ENCODE assay signal across 1 mouse cellular context in the genomic region with DNA sequence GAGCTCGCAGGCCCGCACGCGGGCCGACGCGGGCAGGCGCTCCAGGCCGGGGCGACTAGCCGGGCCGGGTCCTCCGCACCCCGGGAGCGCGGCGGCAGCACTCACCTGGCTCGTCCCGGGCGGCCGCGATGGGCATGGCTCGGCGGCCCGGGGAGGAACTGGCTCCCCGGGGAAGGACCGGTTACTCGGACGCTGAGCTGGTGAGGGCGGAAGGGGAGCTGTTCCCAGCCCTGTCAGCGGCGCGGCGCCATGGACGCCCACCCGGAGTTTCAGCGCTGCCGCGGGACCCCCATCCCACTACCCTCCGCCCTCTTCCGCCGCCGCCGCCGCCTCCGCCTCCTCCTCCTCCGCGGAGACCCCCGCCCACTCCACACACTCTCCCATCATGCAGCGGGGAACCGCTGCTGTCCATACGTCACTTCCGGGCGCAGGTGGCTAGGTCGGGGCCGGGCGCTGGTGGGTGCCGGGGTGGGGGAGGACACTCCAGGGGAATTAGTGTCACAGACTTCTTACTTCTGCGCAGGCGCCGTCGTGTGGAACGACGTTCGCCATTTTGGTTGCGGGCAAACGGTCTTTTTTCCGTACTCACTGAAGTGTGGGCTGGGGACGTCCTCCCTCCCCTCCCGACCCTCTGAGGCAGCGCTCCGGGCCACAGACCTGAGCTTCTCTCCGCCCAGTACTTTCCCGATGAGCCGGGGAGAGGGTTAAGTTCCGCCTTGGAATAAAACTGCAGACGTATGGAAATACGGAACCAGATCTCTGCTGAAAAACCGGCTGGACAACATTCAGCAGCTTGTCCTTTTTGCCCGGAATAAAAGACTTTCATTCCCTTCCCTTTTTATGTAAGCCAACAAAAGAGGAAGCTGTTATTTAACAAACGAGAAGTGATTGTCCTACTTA.
TF ChIP-seq lines count a peak whose summit lies in the region.

A gene (minus strand): TSS at position 389 of the 900 bp plus-strand sequence.

TF ChIP-seq in CH12.LX, 34 proteins besides CTCF, POLR2A, EP300 and RAD21 (continued from another document):
- TF ChIP-seq ZNF384 (IDR thresholded peaks at IDR 0.05; ENCODE audit: low read depth, low read length) (peak; percentile 80), MXI1 (IDR thresholded peaks at IDR 0.05; ENCODE audit: low read depth, low read length) (peak; percentile 50), KAT2A (IDR thresholded peaks at IDR 0.05; ENCODE audit: insufficient replicate concordance, low read length) (peak; percentile 82; the same call in 1 of the 2 replicates), SIN3A (IDR thresholded peaks at IDR 0.05; ENCODE audit: low read length) (peak; percentile 72; the same call in 1 of the 2 replicates), GABPA (IDR thresholded peaks at IDR 0.05; ENCODE audit: insufficient replicate concordance, low read depth, low read length) (no peak; the same call in 1 of the 2 replicates), NRF1 (IDR thresholded peaks at IDR 0.05; ENCODE audit: low read depth, low read length) (peak; percentile 89), IRF4 (IDR thresholded peaks at IDR 0.05; ENCODE audit: low read depth, low read length) (peak; percentile 81), BHLHE40 (IDR thresholded peaks at IDR 0.05; ENCODE audit: low read depth, low read length) (peak; percentile 52), MAX (IDR thresholded peaks at IDR 0.05; ENCODE audit: low read length) (peak; percentile 51; the same call in 1 of the 2 replicates), CHD2 (IDR thresholded peaks at IDR 0.05; ENCODE audit: low read length) (peak; percentile 84), UBTF (IDR thresholded peaks at IDR 0.05; ENCODE audit: low read depth, low read length) (peak; percentile 62), ZC3H11A (IDR thresholded peaks at IDR 0.05; ENCODE audit: low read depth, low read length) (no peak), TBP (conservative IDR thresholded peaks at IDR 0.05; ENCODE audit: low read depth, low read length) (peak; percentile 80; the same call in 1 of the 2 replicates), MAFK (IDR thresholded peaks at IDR 0.05; ENCODE audit: insufficient replicate concordance, low read length) (peak; percentile 55; the same call in 1 of the 2 replicates), MYC (IDR thresholded peaks at IDR 0.05; ENCODE audit: low read depth, low read length) (peak; percentile 47; the same call in 1 of the 2 replicates), ZKSCAN1 (IDR thresholded peaks at IDR 0.05; ENCODE audit: borderline replicate concordance, low read depth, low read length) (no peak), PAX5 (IDR thresholded peaks at IDR 0.05; ENCODE audit: low read length) (no peak), ETS1 (conservative IDR thresholded peaks at IDR 0.05; ENCODE audit: low read depth, low read length) (peak; percentile 67), MEF2A (IDR thresholded peaks at IDR 0.05; ENCODE audit: borderline replicate concordance, low read depth, low read length) (peak; percentile 83), ELF1 (IDR thresholded peaks at IDR 0.05; ENCODE audit: low read depth, low read length) (peak; percentile 81), USF1 (IDR thresholded peaks at IDR 0.05; ENCODE audit: low read depth, low read length) (no peak), JUN (IDR thresholded peaks at IDR 0.05; ENCODE audit: insufficient read depth, low read depth, low read length) (no peak), E2F4 (IDR thresholded peaks at IDR 0.05; ENCODE audit: insufficient replicate concordance, low read depth, low read length) (0 out of 2 replicates have a peak, but pooled peaks have one; percentile 26)
